Comparison of ENCODE assay signal across 12 mouse cellular contexts in the genomic region with DNA sequence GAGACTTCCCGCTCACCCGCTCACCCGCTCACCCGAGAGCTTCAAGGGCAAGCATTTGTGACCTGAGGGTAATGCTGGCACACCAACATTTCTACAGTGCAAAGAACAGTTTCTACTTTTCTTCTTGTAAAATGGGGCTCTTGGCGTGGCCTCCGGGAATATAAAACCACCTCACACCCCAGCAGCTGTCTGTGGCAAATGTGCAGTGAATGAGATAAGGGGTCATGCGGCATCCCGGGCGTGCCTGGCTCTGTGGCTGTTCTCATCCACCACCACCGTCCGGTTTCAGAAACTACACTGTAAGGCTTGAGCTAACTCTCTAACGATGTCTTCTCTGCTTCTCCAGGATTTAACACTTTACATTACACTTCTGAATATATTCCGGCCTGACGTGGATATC. TPM values are rescaled to one million over a fixed set of nuclear protein-coding genes. Genes with fewer than 3 reads are reported as not detected.
DNase-seq lines count a peak whose midpoint lies in the region; ATAC-seq and TF ChIP-seq lines count a peak whose summit lies in the region.
"Had no signal": no experiment of that assay in that cellular context is flagged by ENCODE, and none has a peak within 500 bp of the region (broad histone marks: within the 10 kb centered on the region; RNA-seq: fewer than 3 reads in every experiment).

No protein-coding gene starts in this region.

- no peaks in the 10 kb centered on the region for H3K27me3 ChIP-seq in heart, embryonic 11.5 days (ENCODE audit: control insufficient read depth, insufficient read depth, low read length)
- H3K27me3 ChIP-seq in liver, embryonic 14.5 days (ENCODE audit: control insufficient read depth, insufficient read depth, low read length), result no peaks in the 10 kb centered on the region
- no peaks in the 10 kb centered on the region for H3K27me3 ChIP-seq in stomach, embryonic 16.5 days (ENCODE audit: control insufficient read depth, insufficient read depth, low read length)
- H3K27me3 ChIP-seq: embryonic facial prominence, embryonic 13.5 days; hindbrain, embryonic 15.5 days had no signal

- no peak overlapping the region for H3K4me3 ChIP-seq in heart, embryonic 11.5 days (ENCODE audit: low read depth, low read length)
- H3K4me3 ChIP-seq in liver, embryonic 14.5 days (ENCODE audit: insufficient read depth in 1 of 2, low read depth in 2 of 2, low read length in 2 of 2), result peak overlapping the region; percentile 41 to 50
- no peak overlapping the region for H3K4me3 ChIP-seq in stomach, embryonic 16.5 days (replicated peaks; ENCODE audit: low read length)
- H3K4me3 ChIP-seq: embryonic facial prominence, embryonic 13.5 days; hindbrain, embryonic 15.5 days had no signal

- WGBS in heart, embryonic 11.5 days (ENCODE audit: insufficient replicate concordance), result 31% methylated on average over 14 of the region's 14 CpGs
- 10% methylated on average over 14 of the region's 14 CpGs for WGBS in liver, embryonic 14.5 days (ENCODE audit: insufficient replicate concordance)
- 72% methylated on average over 14 of the region's 14 CpGs for WGBS in stomach, embryonic 16.5 days

- no peaks in the 10 kb centered on the region for H3K9me3 ChIP-seq in heart, embryonic 11.5 days (replicated peaks; ENCODE audit: control insufficient read depth, low read length)
- no peaks in the 10 kb centered on the region for H3K9me3 ChIP-seq in liver, embryonic 14.5 days (ENCODE audit: control insufficient read depth, low read length)
- no peaks in the 10 kb centered on the region for H3K9me3 ChIP-seq in stomach, embryonic 16.5 days (replicated peaks; ENCODE audit: control insufficient read depth, low read length)
- H3K9me3 ChIP-seq: embryonic facial prominence, embryonic 13.5 days; hindbrain, embryonic 15.5 days had no signal

- H3K27ac ChIP-seq in heart, embryonic 11.5 days (ENCODE audit: low read depth, low read length), result peak overlapping the region; percentile 57
- peak overlapping the region; percentile 100 for H3K27ac ChIP-seq in liver, embryonic 14.5 days
- no peak overlapping the region for H3K27ac ChIP-seq in stomach, embryonic 16.5 days (ENCODE audit: low read length)
- H3K27ac ChIP-seq: embryonic facial prominence, embryonic 13.5 days; hindbrain, embryonic 15.5 days had no signal

- no peak for DNase-seq in heart, postnatal 4 days
- peak; percentile 17 for DNase-seq in thymus, postnatal 0 days (ENCODE audit: low spot score)
- no peak for DNase-seq in thymus, postnatal 10 days (ENCODE audit: low spot score in 2 of 2)
- peak; percentile 91 to 93 (median 92) for DNase-seq in liver, embryonic 14.5 days (ENCODE audit: low read depth in 3 of 3, low spot score in 3 of 3)
- no peak for DNase-seq in gastrocnemius, postnatal 25 days
- DNase-seq in urinary bladder, adult 2 months (ENCODE audit: low spot score), result no peak
- DNase-seq: left cerebral cortex, postnatal 4 days had no signal

- H3K4me1 ChIP-seq in heart, embryonic 11.5 days (ENCODE audit: control insufficient read depth, insufficient read depth, low read length), result no peaks in the 10 kb centered on the region
- H3K4me1 ChIP-seq in liver, embryonic 14.5 days (replicated peaks; ENCODE audit: control insufficient read depth in 2 of 2, insufficient read depth in 2 of 2, low read length in 1 of 2), result peaks cover 43 to 47% of the 10 kb centered on the region in 2 experiments
- H3K4me1 ChIP-seq in stomach, embryonic 16.5 days (ENCODE audit: control insufficient read depth, insufficient read depth, low read length), result no peaks in the 10 kb centered on the region
- H3K4me1 ChIP-seq: embryonic facial prominence, embryonic 13.5 days; hindbrain, embryonic 15.5 days had no signal

- TF ChIP-seq CTCF in liver, embryonic 14.5 days (IDR thresholded peaks at IDR 0.05; ENCODE audit: low read depth), result peak; percentile 43

- H3K4me2 ChIP-seq in heart, embryonic 11.5 days, result peak overlapping the region; percentile 46
- peak overlapping the region; percentile 93 for H3K4me2 ChIP-seq in liver, embryonic 14.5 days (ENCODE audit: low read depth)
- no peak overlapping the region for H3K4me2 ChIP-seq in stomach, embryonic 16.5 days (ENCODE audit: low read depth, low read length)
- H3K4me2 ChIP-seq: embryonic facial prominence, embryonic 13.5 days; hindbrain, embryonic 15.5 days; midbrain, embryonic 11.5 days had no signal

- H3K36me3 ChIP-seq in heart, embryonic 11.5 days (ENCODE audit: control insufficient read depth, insufficient read depth, low read length), result no peaks in the 10 kb centered on the region
- H3K36me3 ChIP-seq in liver, embryonic 14.5 days (replicated peaks; ENCODE audit: control insufficient read depth, insufficient read depth, low read depth), result no peaks in the 10 kb centered on the region
- no peaks in the 10 kb centered on the region for H3K36me3 ChIP-seq in stomach, embryonic 16.5 days (ENCODE audit: control insufficient read depth, insufficient read depth, low read length)
- H3K36me3 ChIP-seq: embryonic facial prominence, embryonic 13.5 days; hindbrain, embryonic 15.5 days had no signal

- 0 out of 2 replicates have a peak overlapping the region, but pooled peaks have one; percentile 13 for H3K9ac ChIP-seq in heart, embryonic 11.5 days (ENCODE audit: low read depth, low read length)
- peak overlapping the region; percentile 89 for H3K9ac ChIP-seq in liver, embryonic 14.5 days (replicated peaks)
- H3K9ac ChIP-seq in stomach, embryonic 16.5 days (ENCODE audit: low read length), result no peak overlapping the region
- H3K9ac ChIP-seq: embryonic facial prominence, embryonic 13.5 days; hindbrain, embryonic 15.5 days had no signal

- peak; percentile 93 for TF ChIP-seq EP300 in liver, embryonic 14.5 days (IDR thresholded peaks at IDR 0.05; ENCODE audit: low read depth)

- peak; percentile 91 for ATAC-seq in heart, embryonic 11.5 days (replicated peaks; ENCODE audit: insufficient number of reproducible peaks, low FRiP score, low TSS enrichment)
- peak; percentile 98 for ATAC-seq in liver, embryonic 14.5 days (ENCODE audit: insufficient read depth)
- ATAC-seq in stomach, embryonic 16.5 days (ENCODE audit: insufficient read depth, low FRiP score), result 0 out of 2 replicates have a peak, but pooled peaks have one; percentile 53

RNA-seq across cellular contexts. Expression of gene Ccnj, which starts 17.7 kb away (rescaled TPM):
- polyA plus RNA-seq in heart, embryonic 11.5 days (2014; fragmentation: Nextera tagmentation; extraction: Ambion mirVana), result 8.5 and 11.9 TPM in 2 replicates
- 1 to 10 TPM; 7.4 to 7.5 TPM for total RNA-seq in heart, postnatal 4 days (2021)
- polyA plus RNA-seq in thymus, postnatal 0 days (2015; fragmentation: Nextera tagmentation; extraction: Ambion mirVana), result 7.6 and 8.7 TPM in 2 replicates
- 2.9 and 3.2 TPM in 2 replicates for polyA plus RNA-seq in liver, embryonic 14.5 days (2012; rRNA removed)
- 2.7 and 2.9 TPM in 2 replicates for polyA plus RNA-seq in liver, embryonic 14.5 days (2014; fragmentation: Nextera tagmentation; extraction: Ambion mirVana)
- polyA plus RNA-seq in stomach, embryonic 16.5 days (2015; fragmentation: Nextera tagmentation; extraction: Ambion mirVana), result 6.3 and 7.1 TPM in 2 replicates
- total RNA-seq in gastrocnemius, postnatal 25 days (2021), result 1 to 10 TPM; 2.9 to 3.5 TPM
- 4.8 and 5.3 TPM in 2 replicates for polyA plus RNA-seq in urinary bladder, adult 2 months (2012; rRNA removed)

Comparison
In these comparisons a context has a peak if more than half of its experiments do, and no peak if none do; other contexts are left out.
1. DNase-seq: peak in thymus, postnatal 0 days (single experiment) and liver, embryonic 14.5 days (3 of 3); none in heart, postnatal 4 days (single experiment), thymus, postnatal 10 days (0 of 2), gastrocnemius, postnatal 25 days (single experiment) and urinary bladder, adult 2 months (single experiment).
2. H3K4me3 ChIP-seq: peak in liver, embryonic 14.5 days (2 of 2); none in heart, embryonic 11.5 days (single experiment) and stomach, embryonic 16.5 days (single experiment).
3. Peak in every context shown above with its lines, with median percentiles within 50 percentile points of each other: ATAC-seq.